Mouse (Mus musculus) v-Abl transformed pro-B cells (cell line): ENCODE data around the gene Arpin.

Source experiments
- in situ Hi-C, 2 experiments: fragments of 400-800 bp; cut with MboI; formaldehyde crosslinking; loops; one replicate each; pipeline ENCODE4 v1.15.1; 2025; ENCODE audit not compliant: unreplicated experiment in 2 of 2

Arpin gene

GRCm38 (mm10) chr7:79900753-79901152 lies 34.4 kb downstream of the Arpin start:
- in situ Hi-C loops, result loop anchor here in 1 of 2 experiments (25.0 kb wide), 1 partner anchor 962 kb away; the partner anchor contains the start of gene Zscan2

- in situ Hi-C loops, result no loop called here
These were observed 39.9 kb downstream of the Arpin start for GRCm38 (mm10) chr7:79895225-79895624.

GRCm38 (mm10) chr7:79894790-79895189 lies 40.4 kb downstream of the Arpin start:
- in situ Hi-C loops, result no loop called here

- in situ Hi-C loops, result no loop called here
These were observed 42.4 kb downstream of the Arpin start for GRCm38 (mm10) chr7:79892576-79893428.

GRCm38 (mm10) chr7:79890436-79891221 lies 44.5 kb downstream of the Arpin start:
- in situ Hi-C loops, result no loop called here

- in situ Hi-C loops, result no loop called here
These were observed 46.6 kb downstream of the Arpin start for GRCm38 (mm10) chr7:79888603-79889002.

- in situ Hi-C loops, result no loop called here
These were observed 51.4 kb downstream of the Arpin start for GRCm38 (mm10) chr7:79883613-79884334.

GRCm38 (mm10) chr7:79881901-79882300 lies 53.3 kb downstream of the Arpin start:
- in situ Hi-C loops, result no loop called here

- in situ Hi-C loops, result no loop called here
These were observed 54.2 kb downstream of the Arpin start for GRCm38 (mm10) chr7:79880998-79881397.

GRCm38 (mm10) chr7:79880033-79880432 lies 55.1 kb downstream of the Arpin start:
- in situ Hi-C loops, result no loop called here

- in situ Hi-C loops, result no loop called here
These were observed 56.6 kb downstream of the Arpin start for GRCm38 (mm10) chr7:79878455-79879025.
